Mouse (Mus musculus) C2C12 (cell line): Measurements from ENCODE around the gene Apol10a. TPM values are rescaled to one million over a fixed set of nuclear protein-coding genes. Genes with fewer than 3 reads are reported as not detected.
"Not testable (repeated sequence)": the region's sequence is repeated elsewhere in the genome, so short reads cannot be mapped to it uniquely, and the experiment has no call there.

ENCODE experiments used
- H3K27me3 ChIP-seq: one replicate; pipeline ENCODE4 v1.6.1; 2011; ENCODE audit not compliant: control insufficient read depth, insufficient read depth, insufficient read length
- H3K36me3 ChIP-seq: one replicate; pipeline ENCODE4 v1.6.1; 2011; ENCODE audit not compliant: control insufficient read depth, insufficient read depth
- H3K4me3 ChIP-seq: one replicate; pipeline ENCODE4 v1.5.1; 2011; ENCODE audit warnings: mild to moderate bottlenecking, control low read depth; ENCODE audit not compliant: poor library complexity, insufficient read depth, severe bottlenecking
- H3K79me2 ChIP-seq: one replicate; pipeline ENCODE4 v1.6.1; 2011; ENCODE audit not compliant: control insufficient read depth, insufficient read depth
- H3K79me3 ChIP-seq: one replicate; pipeline ENCODE4 v1.6.1; 2011; ENCODE audit warnings: low read depth, control low read depth
- H3ac ChIP-seq: one replicate; pipeline ENCODE3; 2011; ENCODE audit warnings: low read depth; ENCODE audit not compliant: control insufficient read depth, insufficient read length
- CEBPB ChIP-seq: IDR thresholded peaks from one replicate; pipeline ENCODE4 v1.6.1; 2011; ENCODE audit warnings: low read depth, mild to moderate bottlenecking, control low read depth, moderate library complexity
- CTCF ChIP-seq: IDR thresholded peaks from one replicate; pipeline ENCODE4 v1.5.1; 2011; ENCODE audit not compliant: control insufficient read depth, insufficient read depth, insufficient read length
- FOSL1 ChIP-seq: IDR thresholded peaks from one replicate; pipeline ENCODE4 v1.8.0; 2011; ENCODE audit warnings: mild to moderate bottlenecking, low read length; ENCODE audit not compliant: poor library complexity, insufficient read depth, severe bottlenecking
- MAX ChIP-seq: IDR thresholded peaks from one replicate; pipeline ENCODE4 v1.6.1; 2011; ENCODE audit warnings: mild to moderate bottlenecking, control low read depth
- MYOD1 ChIP-seq: IDR thresholded peaks from one replicate; pipeline ENCODE4 v1.6.1; 2011; ENCODE audit warnings: low read depth; ENCODE audit not compliant: control insufficient read depth, insufficient read length
- MYOG ChIP-seq: IDR thresholded peaks from one replicate; pipeline ENCODE4 v1.6.1; 2011; ENCODE audit not compliant: control insufficient read depth, insufficient read length; ENCODE audit errors: extremely low read depth
- USF1 ChIP-seq: IDR thresholded peaks from one replicate; pipeline ENCODE4 v1.6.1; 2011; ENCODE audit warnings: low read depth, mild to moderate bottlenecking, control low read depth, moderate library complexity
- polyA plus RNA-seq: library from polyadenylated mRNA; unstranded; fragments of >200 nt; fragmentation: generic; extraction: Trizol; gene quantifications from one replicate; pipeline ENCODE4 v1.2.1, GENCODE M21; 2012; ENCODE audit warnings: missing spikeins

The Apol10a gene
- polyA plus RNA-seq, 1 experiment = 0.04 TPM

GRCm38 (mm10) chr15:77507966-77508365 is 31.1 kb downstream of the Apol10a start, which contains the start of gene Apol11a:
Gene Apol11a (plus strand): TSS chr15:77508271.
- H3K36me3 ChIP-seq, H3K4me3 ChIP-seq, H3K79me3 ChIP-seq, H3K79me2 ChIP-seq, H3ac ChIP-seq, H3K27me3 ChIP-seq: not testable (repeated sequence)

GRCm38 (mm10) chr15:77520596-77520995 is 43.7 kb downstream of the Apol10a start:
- not testable (repeated sequence) for H3K36me3 ChIP-seq, H3ac ChIP-seq, H3K4me3 ChIP-seq, H3K79me2 ChIP-seq, H3K27me3 ChIP-seq, H3K79me3 ChIP-seq

- not testable (repeated sequence) for H3K79me3 ChIP-seq, H3K79me2 ChIP-seq, H3K27me3 ChIP-seq, H3K36me3 ChIP-seq, H3ac ChIP-seq, H3K4me3 ChIP-seq
Measured at GRCm38 (mm10) chr15:77523186-77523843, 46.5 kb downstream of the Apol10a start.

GRCm38 (mm10) chr15:77533216-77533615 is 56.4 kb downstream of the Apol10a start, which contains the start of gene Apol7c:
Gene Apol7c (minus strand): TSS chr15:77533316.
- no peak within 1 kb of the TSS for H3K4me3 ChIP-seq
- H3K36me3 ChIP-seq = no peaks in the 10 kb centered on the region
- TF ChIP-seq MAX (no peak), USF1 (no peak), MYOD1 (no peak), CTCF (no peak), CEBPB (no peak), FOSL1 (no peak), MYOG (no peak)
- no peaks in the 10 kb centered on the region for H3K79me2 ChIP-seq
- no peaks in the 10 kb centered on the region for H3K27me3 ChIP-seq
- no peaks in the 10 kb centered on the region for H3K79me3 ChIP-seq
- no peak within 1 kb of the TSS for H3ac ChIP-seq

- H3K36me3 ChIP-seq, H3K79me3 ChIP-seq, H3K79me2 ChIP-seq, H3K27me3 ChIP-seq, H3ac ChIP-seq, H3K4me3 ChIP-seq: not testable (repeated sequence)
Measured at GRCm38 (mm10) chr15:77539221-77539620, 62.4 kb downstream of the Apol10a start.

Other genes with a start within 250 kb of the Apol10a start
- gene Rbfox2, start 170.0 kb upstream of the Apol10a start, polyA plus RNA-seq = 72.3 TPM
- 0.27 TPM for gene Apol7a, start 77.9 kb upstream of the Apol10a start, polyA plus RNA-seq
- gene Apol9a, start 65.9 kb upstream of the Apol10a start, polyA plus RNA-seq = 18.1 TPM
- not detected for gene Apol7b, start 29.6 kb upstream of the Apol10a start, polyA plus RNA-seq
- 0.25 TPM for gene Apol11a, start 31.2 kb downstream of the Apol10a start, polyA plus RNA-seq
- gene Apol7c, start 56.3 kb downstream of the Apol10a start, polyA plus RNA-seq = not detected
- gene 1700025B11Rik, start 84.8 kb downstream of the Apol10a start, polyA plus RNA-seq = not detected
- 7.6 TPM for gene Apol10b, start 119.1 kb downstream of the Apol10a start, polyA plus RNA-seq
- gene Gm36245, start 122.2 kb downstream of the Apol10a start, polyA plus RNA-seq = not detected
- 0.02 TPM for gene Apol11b, start 166.2 kb downstream of the Apol10a start, polyA plus RNA-seq
- gene Apol7e, start 221.8 kb downstream of the Apol10a start, polyA plus RNA-seq = not detected